ENCODE assay signal across 8 mouse cellular contexts in genomic region chr11:116668839-116669238, GRCm38 (mm10). TPM values are rescaled to one million over a fixed set of nuclear protein-coding genes. Genes with fewer than 3 reads are reported as not detected.
A peak's percentile ranks its signal among the peaks of the same experiment; 100 is the strongest.
DNase-seq lines count a peak whose midpoint lies in the region; ATAC-seq and TF ChIP-seq lines count a peak whose summit lies in the region.

No protein-coding gene starts in this region.

- 65% methylated on average over 7 of the region's 7 CpGs for WGBS in heart, adult 2 months
- WGBS in heart, embryonic 12.5 days, result 41% methylated on average over 7 of the region's 7 CpGs
- WGBS in lung, embryonic 14.5 days, result 33% methylated on average over 7 of the region's 7 CpGs
- 62% methylated on average over 7 of the region's 7 CpGs for WGBS in lung, adult 2 months
- 44% methylated on average over 7 of the region's 7 CpGs for WGBS in hindbrain, embryonic 14.5 days
- 32% methylated on average over 7 of the region's 7 CpGs for WGBS in midbrain, embryonic 16.5 days

- no peaks in the 10 kb centered on the region for H3K27me3 ChIP-seq in heart, adult 2 months (ENCODE audit: control insufficient read depth, insufficient read depth, low read length)
- 0 out of 2 replicates have a peak, but pooled peaks cover 6% of the 10 kb centered on the region for H3K27me3 ChIP-seq in heart, embryonic 12.5 days (replicated peaks)
- no peaks in the 10 kb centered on the region for H3K27me3 ChIP-seq in lung, embryonic 14.5 days (ENCODE audit: insufficient read depth, low read length)
- no peaks in the 10 kb centered on the region for H3K27me3 ChIP-seq in hindbrain, embryonic 14.5 days (ENCODE audit: control insufficient read depth, insufficient read depth, low read length)
- no peaks in the 10 kb centered on the region for H3K27me3 ChIP-seq in midbrain, embryonic 16.5 days (ENCODE audit: control insufficient read depth, insufficient read depth, low read depth, low read length)

- TF ChIP-seq CTCF in heart, adult 2 months (IDR thresholded peaks at IDR 0.05), result peak; percentile 24; the same call in 1 of the 2 replicates
- TF ChIP-seq CTCF in lung, embryonic 14.5 days (IDR thresholded peaks at IDR 0.05; ENCODE audit: low read depth), result peak; percentile 38
- no peak for TF ChIP-seq CTCF in lung, adult 2 months (IDR thresholded peaks at IDR 0.05; ENCODE audit: insufficient read depth, low read length)

- H3K9me3 ChIP-seq in heart, embryonic 12.5 days (replicated peaks), result no peaks in the 10 kb centered on the region
- no peaks in the 10 kb centered on the region for H3K9me3 ChIP-seq in lung, embryonic 14.5 days (ENCODE audit: low read depth, low read length)
- no peaks in the 10 kb centered on the region for H3K9me3 ChIP-seq in hindbrain, embryonic 14.5 days (ENCODE audit: control insufficient read depth, low read length)
- no peaks in the 10 kb centered on the region for H3K9me3 ChIP-seq in midbrain, embryonic 16.5 days (replicated peaks; ENCODE audit: control insufficient read depth, low read length, poor library complexity, severe bottlenecking)

- ATAC-seq in heart, embryonic 12.5 days (ENCODE audit: insufficient number of reproducible peaks, low FRiP score), result no peak
- no peak for ATAC-seq in lung, embryonic 14.5 days (ENCODE audit: insufficient read depth)
- ATAC-seq in hindbrain, embryonic 14.5 days (ENCODE audit: low FRiP score), result no peak
- no peak for ATAC-seq in midbrain, embryonic 16.5 days

- TF ChIP-seq EP300 in heart, adult 2 months (IDR thresholded peaks at IDR 0.05; ENCODE audit: insufficient read depth, low read depth, low read length), result no peak

- TF ChIP-seq POLR2A in heart, adult 2 months (IDR thresholded peaks at IDR 0.05; ENCODE audit: insufficient read depth, low read depth, low read length), result no peak
- TF ChIP-seq POLR2A in lung, adult 2 months (IDR thresholded peaks at IDR 0.05; ENCODE audit: borderline replicate concordance, extremely low read depth, low read depth, low read length), result no peak

- H3K27ac ChIP-seq in heart, adult 2 months, result no peak overlapping the region; the same call in 1 of the 2 replicates
- no peak overlapping the region for H3K27ac ChIP-seq in heart, embryonic 12.5 days (ENCODE audit: poor library complexity, severe bottlenecking)
- no peak overlapping the region for H3K27ac ChIP-seq in lung, embryonic 14.5 days (ENCODE audit: low read depth)
- no peak overlapping the region for H3K27ac ChIP-seq in hindbrain, embryonic 14.5 days
- H3K27ac ChIP-seq in midbrain, embryonic 16.5 days (ENCODE audit: low read length), result 0 out of 2 replicates have a peak overlapping the region, but pooled peaks have one; percentile 40

- peaks cover 2% of the 10 kb centered on the region for H3K4me1 ChIP-seq in heart, adult 2 months (ENCODE audit: control insufficient read depth, insufficient read depth, low read length)
- peaks cover 39% of the 10 kb centered on the region for H3K4me1 ChIP-seq in heart, embryonic 12.5 days (replicated peaks)
- H3K4me1 ChIP-seq in lung, embryonic 14.5 days (ENCODE audit: insufficient read depth), result peaks cover 10% of the 10 kb centered on the region; the same call in 1 of the 2 replicates
- H3K4me1 ChIP-seq in lung, adult 2 months (ENCODE audit: control insufficient read depth, insufficient read depth, low read length), result peaks cover 7% of the 10 kb centered on the region
- peaks cover 32% of the 10 kb centered on the region for H3K4me1 ChIP-seq in hindbrain, embryonic 14.5 days (replicated peaks; ENCODE audit: control insufficient read depth, insufficient read depth, low read length)
- peaks cover 36% of the 10 kb centered on the region for H3K4me1 ChIP-seq in midbrain, embryonic 16.5 days (ENCODE audit: control insufficient read depth, insufficient read depth, low read length)

- intact Hi-C loops in heart, adult 2 months (cut with DNase I), result no loop called here

- H3K4me3 ChIP-seq in heart, adult 2 months, result no peak overlapping the region
- no peak overlapping the region for H3K4me3 ChIP-seq in heart, embryonic 12.5 days
- H3K4me3 ChIP-seq in lung, embryonic 14.5 days (ENCODE audit: low read depth, low read length), result no peak overlapping the region
- no peak overlapping the region for H3K4me3 ChIP-seq in lung, adult 2 months (replicated peaks; ENCODE audit: extremely low read depth, low read depth, low read length)
- H3K4me3 ChIP-seq in hindbrain, embryonic 14.5 days (replicated peaks; ENCODE audit: low read length), result no peak overlapping the region
- no peak overlapping the region for H3K4me3 ChIP-seq in midbrain, embryonic 16.5 days (ENCODE audit: low read depth, low read length)

- peaks cover 6% of the 10 kb centered on the region; the same call in 1 of the 2 replicates for H3K36me3 ChIP-seq in heart, adult 2 months (ENCODE audit: control insufficient read depth, insufficient read depth, low read length)
- peaks cover 13% of the 10 kb centered on the region for H3K36me3 ChIP-seq in heart, embryonic 12.5 days
- H3K36me3 ChIP-seq in lung, embryonic 14.5 days (ENCODE audit: insufficient read depth), result peaks cover 14% of the 10 kb centered on the region
- H3K36me3 ChIP-seq in hindbrain, embryonic 14.5 days (replicated peaks; ENCODE audit: control insufficient read depth, insufficient read depth), result peaks cover 11% of the 10 kb centered on the region
- peaks cover 2% of the 10 kb centered on the region; the same call in 1 of the 2 replicates for H3K36me3 ChIP-seq in midbrain, embryonic 16.5 days (ENCODE audit: control insufficient read depth, insufficient read depth, low read length)

- H3K4me2 ChIP-seq in heart, embryonic 12.5 days, result no peak overlapping the region
- H3K4me2 ChIP-seq in lung, embryonic 14.5 days, result no peak overlapping the region
- no peak overlapping the region for H3K4me2 ChIP-seq in hindbrain, embryonic 14.5 days (replicated peaks)
- no peak overlapping the region for H3K4me2 ChIP-seq in midbrain, embryonic 16.5 days (ENCODE audit: low read length)

- no peaks in the 10 kb centered on the region for H3K79me2 ChIP-seq in heart, adult 2 months (replicated peaks; ENCODE audit: control insufficient read depth, insufficient read depth, low read length)

- H3K9ac ChIP-seq in heart, adult 2 months (ENCODE audit: low read depth, low read length), result no peak overlapping the region
- H3K9ac ChIP-seq in heart, embryonic 12.5 days, result no peak overlapping the region
- H3K9ac ChIP-seq in lung, embryonic 14.5 days, result no peak overlapping the region
- 0 out of 2 replicates have a peak overlapping the region, but pooled peaks have one; percentile 17 for H3K9ac ChIP-seq in hindbrain, embryonic 14.5 days
- H3K9ac ChIP-seq in midbrain, embryonic 16.5 days (ENCODE audit: low read depth, low read length), result no peak overlapping the region

- no peak for DNase-seq in heart, adult 2 months
- DNase-seq in lung, embryonic 14.5 days, result peak; percentile 59
- no peak for DNase-seq in lung, adult 2 months
- no peak for DNase-seq in hindbrain, embryonic 14.5 days (ENCODE audit: low spot score)
- no peak for DNase-seq in layer of hippocampus, postnatal 25 days (ENCODE audit: extremely low spot score in 1 of 2, low spot score in 1 of 2)
- no peak for DNase-seq in layer of hippocampus, postnatal 36 days

RNA-seq across cellular contexts. Expression of gene Cygb, which starts 14.7 kb away (rescaled TPM):
- 10 to 100 TPM; 42.5 to 50.3 TPM for total RNA-seq in heart, adult 2 months (2021)
- polyA plus RNA-seq in heart, adult 2 months (2012; rRNA removed), result 55.0 and 66.1 TPM in 2 replicates
- 1.3 and 1.4 TPM in 2 replicates for polyA plus RNA-seq in heart, embryonic 12.5 days (2016; fragmentation: Nextera tagmentation; extraction: Ambion mirVana)
- 9.5 and 10.0 TPM in 2 replicates for polyA plus RNA-seq in lung, embryonic 14.5 days (2014; fragmentation: Nextera tagmentation; extraction: Ambion mirVana)
- polyA plus RNA-seq in lung, adult 2 months (2012; rRNA removed), result 33.6 and 41.2 TPM in 2 replicates
- polyA plus RNA-seq in hindbrain, embryonic 14.5 days (2014; fragmentation: Nextera tagmentation; extraction: Ambion mirVana), result 26.5 and 29.7 TPM in 2 replicates
- polyA plus RNA-seq in midbrain, embryonic 16.5 days (2015; fragmentation: Nextera tagmentation; extraction: Ambion mirVana), result 26.4 and 29.3 TPM in 2 replicates
- 10 to 100 TPM; 65.7 to 78.3 TPM for total RNA-seq in layer of hippocampus, postnatal 25 days (2021)
- total RNA-seq in layer of hippocampus, postnatal 36 days (2021), result 10 to 100 TPM; 72.2 to 74.8 TPM

RNA-seq across cellular contexts. Expression of gene Prcd, which starts 15.5 kb away (rescaled TPM):
- 1 to 10 TPM; 1.1 to 1.3 TPM for total RNA-seq in heart, adult 2 months (2021)
- 0.76 and 1.1 TPM in 2 replicates for polyA plus RNA-seq in heart, adult 2 months (2012; rRNA removed)
- 0.73 TPM in 1 of 2 replicates, not detected in the other for polyA plus RNA-seq in heart, embryonic 12.5 days (2016; fragmentation: Nextera tagmentation; extraction: Ambion mirVana)
- polyA plus RNA-seq in lung, embryonic 14.5 days (2014; fragmentation: Nextera tagmentation; extraction: Ambion mirVana), result 0.53 and 1.6 TPM in 2 replicates
- 2.8 and 5.6 TPM in 2 replicates for polyA plus RNA-seq in lung, adult 2 months (2012; rRNA removed)
- polyA plus RNA-seq in hindbrain, embryonic 14.5 days (2014; fragmentation: Nextera tagmentation; extraction: Ambion mirVana), result 2.8 and 3.5 TPM in 2 replicates
- polyA plus RNA-seq in midbrain, embryonic 16.5 days (2015; fragmentation: Nextera tagmentation; extraction: Ambion mirVana), result 3.7 and 4.4 TPM in 2 replicates
- 1 to 10 TPM; 6.4 to 7.0 TPM for total RNA-seq in layer of hippocampus, postnatal 25 days (2021)
- total RNA-seq in layer of hippocampus, postnatal 36 days (2021), result 1 to 10 TPM; 5.0 to 5.2 TPM

RNA-seq across cellular contexts. Expression of gene Rhbdf2, which starts 42.0 kb away (rescaled TPM):
- 10 to 100 TPM; 10.8 to 11.2 TPM for total RNA-seq in heart, adult 2 months (2021)
- polyA plus RNA-seq in heart, adult 2 months (2012; rRNA removed), result 19.2 and 22.3 TPM in 2 replicates
- 7.5 and 8.1 TPM in 2 replicates for polyA plus RNA-seq in heart, embryonic 12.5 days (2016; fragmentation: Nextera tagmentation; extraction: Ambion mirVana)
- 8.9 and 9.8 TPM in 2 replicates for polyA plus RNA-seq in lung, embryonic 14.5 days (2014; fragmentation: Nextera tagmentation; extraction: Ambion mirVana)
- 82.2 and 87.8 TPM in 2 replicates for polyA plus RNA-seq in lung, adult 2 months (2012; rRNA removed)
- 1.1 and 1.2 TPM in 2 replicates for polyA plus RNA-seq in hindbrain, embryonic 14.5 days (2014; fragmentation: Nextera tagmentation; extraction: Ambion mirVana)
- 0.93 and 1.2 TPM in 2 replicates for polyA plus RNA-seq in midbrain, embryonic 16.5 days (2015; fragmentation: Nextera tagmentation; extraction: Ambion mirVana)
- total RNA-seq in layer of hippocampus, postnatal 25 days (2021), result 1 to 10 TPM; 1.1 to 1.8 TPM
- total RNA-seq in layer of hippocampus, postnatal 36 days (2021), result 1 to 10 TPM in 1 of 2 experiments, under 1 TPM in 1; 0.90 to 1.4 TPM
